16 mouse cellular contexts compared by ENCODE assay signal in the genomic region with DNA sequence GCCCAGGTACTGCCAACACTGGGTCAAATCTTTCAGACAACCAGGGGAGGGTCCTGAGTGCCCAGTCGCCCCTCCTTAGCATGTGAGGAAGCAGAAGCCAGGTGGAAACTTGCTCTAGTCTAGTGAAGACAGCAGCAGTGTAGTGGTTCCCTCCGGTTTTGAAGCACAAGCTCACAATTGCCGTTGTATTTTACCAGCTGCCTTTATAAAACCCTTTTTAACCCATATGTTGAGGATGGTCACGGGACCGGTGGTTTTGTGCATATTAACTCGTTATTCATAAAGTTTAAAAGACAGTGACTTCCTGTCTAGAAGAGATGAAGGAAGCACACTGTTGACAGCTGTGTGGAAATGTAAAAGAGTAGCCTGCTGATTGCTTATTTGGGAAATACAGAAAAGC. TPM values are rescaled to one million over a fixed set of nuclear protein-coding genes. Genes with fewer than 3 reads are reported as not detected.
DNase-seq lines count a peak whose midpoint lies in the region; ATAC-seq and TF ChIP-seq lines count a peak whose summit lies in the region.
"Had no signal": no experiment of that assay in that cellular context is flagged by ENCODE, and none has a peak within 500 bp of the region (broad histone marks: within the 10 kb centered on the region; RNA-seq: fewer than 3 reads in every experiment).

No protein-coding gene starts in this region.

- H3K9ac ChIP-seq in forebrain, embryonic 15.5 days (replicated peaks), result no peak overlapping the region
- H3K9ac ChIP-seq in forebrain, embryonic 11.5 days (ENCODE audit: low read length), result no peak overlapping the region
- no peak overlapping the region for H3K9ac ChIP-seq in kidney, postnatal 0 days (ENCODE audit: low read depth, low read length)
- no peak overlapping the region for H3K9ac ChIP-seq in kidney, embryonic 16.5 days (replicated peaks; ENCODE audit: low read length)

- H3K27ac ChIP-seq in forebrain, embryonic 15.5 days (replicated peaks), result 0 out of 2 replicates have a peak overlapping the region, but pooled peaks have one; percentile 25
- H3K27ac ChIP-seq in forebrain, embryonic 11.5 days (ENCODE audit: low read depth, low read length), result no peak overlapping the region
- no peak overlapping the region for H3K27ac ChIP-seq in kidney, postnatal 0 days
- no peak overlapping the region for H3K27ac ChIP-seq in kidney, embryonic 16.5 days (ENCODE audit: low read length)
- H3K27ac ChIP-seq in bone marrow, adult 2 months (ENCODE audit: control insufficient read depth, insufficient read depth, low read depth, low read length, poor library complexity), result peak overlapping the region; percentile 57
- peak overlapping the region; percentile 97 for H3K27ac ChIP-seq in thymus, adult 2 months (ENCODE audit: control insufficient read depth, insufficient read depth, low read length)

- no peak for ATAC-seq in forebrain, embryonic 15.5 days (replicated peaks)
- ATAC-seq in forebrain, embryonic 11.5 days (replicated peaks; ENCODE audit: low FRiP score), result no peak
- ATAC-seq in kidney, postnatal 0 days (replicated peaks; ENCODE audit: low FRiP score, low read depth), result no peak
- ATAC-seq in kidney, embryonic 16.5 days (ENCODE audit: low FRiP score, low TSS enrichment), result no peak
- no peak for ATAC-seq in erythroid progenitor cell, adult 5-6 weeks (replicated peaks; ENCODE audit: low FRiP score, poor library complexity, severe bottlenecking)

- 62% methylated on average over 6 of the region's 6 CpGs for WGBS in forebrain, embryonic 15.5 days
- WGBS in forebrain, embryonic 11.5 days, result 79% methylated on average over 6 of the region's 6 CpGs
- WGBS in kidney, postnatal 0 days, result 51% methylated on average over 6 of the region's 6 CpGs
- WGBS in kidney, embryonic 16.5 days, result 47% methylated on average over 6 of the region's 6 CpGs
- WGBS in bone marrow, adult 2 months, result 5% methylated on average over 6 of the region's 6 CpGs
- 2% methylated on average over 6 of the region's 6 CpGs for WGBS in thymus, adult 2 months

- DNase-seq in forebrain, embryonic 11.5 days (ENCODE audit: low spot score), result no peak
- peak; percentile 36 for DNase-seq in kidney, postnatal 0 days (ENCODE audit: low spot score)
- peak; percentile 41 for DNase-seq in thymus, adult 2 months
- no peak for DNase-seq in yolk sac, embryonic 10.5 days (ENCODE audit: low spot score)
- DNase-seq: cerebellum, adult 11-12 months; right cerebral cortex, postnatal 4 days had no signal

- no peak for TF ChIP-seq CTCF in kidney, postnatal 0 days (IDR thresholded peaks at IDR 0.05; ENCODE audit: low read depth)
- no peak for TF ChIP-seq CTCF in bone marrow, adult 2 months (IDR thresholded peaks at IDR 0.05; ENCODE audit: control insufficient read depth, insufficient read depth, low read length)
- no peak for TF ChIP-seq CTCF in thymus, adult 2 months (IDR thresholded peaks at IDR 0.05; ENCODE audit: borderline replicate concordance, control insufficient read depth, extremely low read depth, insufficient read depth, low read length, poor library complexity)

- TF ChIP-seq POLR2A in bone marrow, adult 2 months (IDR thresholded peaks at IDR 0.05; ENCODE audit: borderline replicate concordance, control insufficient read depth, low read depth, low read length), result no peak
- TF ChIP-seq POLR2A in thymus, adult 2 months (IDR thresholded peaks at IDR 0.05; ENCODE audit: control insufficient read depth, extremely low read depth, insufficient read depth, low read length, poor library complexity), result no peak

- H3K4me1 ChIP-seq in forebrain, embryonic 15.5 days, result peaks cover 44% of the 10 kb centered on the region
- H3K4me1 ChIP-seq in forebrain, embryonic 11.5 days (replicated peaks; ENCODE audit: control insufficient read depth, insufficient read depth, low read length), result peaks cover 17% of the 10 kb centered on the region
- peaks cover 19% of the 10 kb centered on the region for H3K4me1 ChIP-seq in kidney, postnatal 0 days (replicated peaks; ENCODE audit: insufficient read depth, low read length)
- peaks cover 32% of the 10 kb centered on the region for H3K4me1 ChIP-seq in kidney, embryonic 16.5 days (ENCODE audit: insufficient read depth, low read length)
- H3K4me1 ChIP-seq in bone marrow, adult 2 months (ENCODE audit: control insufficient read depth, insufficient read depth, low read length), result peaks cover 11% of the 10 kb centered on the region
- peaks cover 62% of the 10 kb centered on the region for H3K4me1 ChIP-seq in thymus, adult 2 months (replicated peaks; ENCODE audit: control insufficient read depth, insufficient read depth, low read length)

- H3K4me3 ChIP-seq in forebrain, embryonic 15.5 days, result no peak overlapping the region
- no peak overlapping the region for H3K4me3 ChIP-seq in forebrain, embryonic 11.5 days (ENCODE audit: low read depth, low read length)
- H3K4me3 ChIP-seq in kidney, postnatal 0 days (replicated peaks; ENCODE audit: low read depth, low read length), result no peak overlapping the region
- no peak overlapping the region for H3K4me3 ChIP-seq in kidney, embryonic 16.5 days (ENCODE audit: low read length)
- H3K4me3 ChIP-seq in bone marrow, adult 2 months (replicated peaks; ENCODE audit: control insufficient read depth, low read depth, low read length), result no peak overlapping the region
- H3K4me3 ChIP-seq in thymus, adult 2 months (ENCODE audit: control insufficient read depth, insufficient read depth, low read length), result no peak overlapping the region
- H3K4me3 ChIP-seq: erythroblast, embryonic 14.5 days; hindbrain, embryonic 13.5 days had no signal

- H3K27me3 ChIP-seq in forebrain, embryonic 15.5 days, result no peaks in the 10 kb centered on the region
- no peaks in the 10 kb centered on the region for H3K27me3 ChIP-seq in forebrain, embryonic 11.5 days (ENCODE audit: control insufficient read depth, insufficient read depth, low read length)
- H3K27me3 ChIP-seq in kidney, postnatal 0 days (ENCODE audit: insufficient read depth, low read length), result no peaks in the 10 kb centered on the region
- no peaks in the 10 kb centered on the region for H3K27me3 ChIP-seq in kidney, embryonic 16.5 days (ENCODE audit: insufficient read depth, low read length)
- H3K27me3 ChIP-seq in thymus, adult 2 months (ENCODE audit: control insufficient read depth, insufficient read depth, low read length), result no peaks in the 10 kb centered on the region
- H3K27me3 ChIP-seq: hindbrain, embryonic 13.5 days; megakaryocyte, embryonic 14.5 days had no signal

- no peak overlapping the region for H3K4me2 ChIP-seq in forebrain, embryonic 15.5 days (replicated peaks)
- no peak overlapping the region for H3K4me2 ChIP-seq in forebrain, embryonic 11.5 days (ENCODE audit: low read depth, low read length, severe bottlenecking)
- no peak overlapping the region for H3K4me2 ChIP-seq in kidney, postnatal 0 days (ENCODE audit: low read length)
- H3K4me2 ChIP-seq in kidney, embryonic 16.5 days (replicated peaks; ENCODE audit: low read depth, low read length), result no peak overlapping the region

- H3K9me3 ChIP-seq in forebrain, embryonic 15.5 days, result no peaks in the 10 kb centered on the region
- no peaks in the 10 kb centered on the region for H3K9me3 ChIP-seq in forebrain, embryonic 11.5 days (ENCODE audit: control insufficient read depth, low read length)
- H3K9me3 ChIP-seq in kidney, postnatal 0 days (replicated peaks; ENCODE audit: low read length), result no peaks in the 10 kb centered on the region
- peaks cover 4% of the 10 kb centered on the region; the same call in 1 of the 2 replicates for H3K9me3 ChIP-seq in kidney, embryonic 16.5 days (ENCODE audit: low read length)
- H3K9me3 ChIP-seq: hindbrain, embryonic 13.5 days had no signal

- no peaks in the 10 kb centered on the region for H3K36me3 ChIP-seq in forebrain, embryonic 15.5 days
- no peaks in the 10 kb centered on the region; the same call in 1 of the 2 replicates for H3K36me3 ChIP-seq in forebrain, embryonic 11.5 days (ENCODE audit: control insufficient read depth, insufficient read depth, low read length)
- peaks cover 7% of the 10 kb centered on the region for H3K36me3 ChIP-seq in kidney, postnatal 0 days (ENCODE audit: insufficient read depth, low read length)
- H3K36me3 ChIP-seq in kidney, embryonic 16.5 days (ENCODE audit: insufficient read depth, low read length), result peaks cover 11% of the 10 kb centered on the region
- H3K36me3 ChIP-seq in thymus, adult 2 months (ENCODE audit: control insufficient read depth, insufficient read depth, low read length), result no peaks in the 10 kb centered on the region

RNA-seq across cellular contexts. Expression of a gene that starts 35.9 kb away (rescaled TPM):
- polyA plus RNA-seq in forebrain, embryonic 15.5 days (2015; fragmentation: Nextera tagmentation; extraction: Ambion mirVana), result 0.13 and 0.17 TPM in 2 replicates
- 0.19 TPM in 1 of 2 replicates, not detected in the other for polyA plus RNA-seq in forebrain, embryonic 11.5 days (2014; fragmentation: Nextera tagmentation; extraction: Ambion mirVana)
- polyA plus RNA-seq in kidney, postnatal 0 days (2015; fragmentation: Nextera tagmentation; extraction: Ambion mirVana), result 0.30 and 0.50 TPM in 2 replicates
- 0.41 and 0.56 TPM in 2 replicates for polyA plus RNA-seq in kidney, embryonic 16.5 days (2015; fragmentation: Nextera tagmentation; extraction: Ambion mirVana)
- polyA plus RNA-seq in bone marrow, adult 2 months (2011; ENCODE audit: insufficient read depth, insufficient read length, low replicate concordance, missing spikeins), result 0.68 TPM in 1 of 2 replicates, not detected in the other
- polyA plus RNA-seq in thymus, adult 2 months (2012; rRNA removed), result 2.7 and 4.1 TPM in 2 replicates
- not detected in 2 replicates for total RNA-seq in erythroid progenitor cell, adult 5-6 weeks (2015; ENCODE audit: low replicate concordance)
- total RNA-seq in erythroid progenitor cell, adult 5-6 weeks (2017; ENCODE audit: low replicate concordance), result not detected in 2 replicates
- total RNA-seq: common myeloid progenitor, adult 5-6 weeks; MEL; monocyte, adult 5-6 weeks had no signal

RNA-seq across cellular contexts. Expression of a gene that starts 52.3 kb away (rescaled TPM):
- polyA plus RNA-seq in forebrain, embryonic 15.5 days (2015; fragmentation: Nextera tagmentation; extraction: Ambion mirVana), result 21.4 and 22.0 TPM in 2 replicates
- 26.3 and 27.3 TPM in 2 replicates for polyA plus RNA-seq in forebrain, embryonic 11.5 days (2014; fragmentation: Nextera tagmentation; extraction: Ambion mirVana)
- polyA plus RNA-seq in kidney, postnatal 0 days (2015; fragmentation: Nextera tagmentation; extraction: Ambion mirVana), result 17.8 and 18.5 TPM in 2 replicates
- polyA plus RNA-seq in kidney, embryonic 16.5 days (2015; fragmentation: Nextera tagmentation; extraction: Ambion mirVana), result 23.3 and 24.6 TPM in 2 replicates
- polyA plus RNA-seq in bone marrow, adult 2 months (2011; ENCODE audit: insufficient read depth, insufficient read length, low replicate concordance, missing spikeins), result 3.1 and 3.4 TPM in 2 replicates
- 10.3 and 13.7 TPM in 2 replicates for polyA plus RNA-seq in thymus, adult 2 months (2012; rRNA removed)
- 2.9 and 5.4 TPM in 2 replicates for total RNA-seq in erythroid progenitor cell, adult 5-6 weeks (2015; ENCODE audit: low replicate concordance)
- 1.9 and 4.2 TPM in 2 replicates for total RNA-seq in erythroid progenitor cell, adult 5-6 weeks (2017; ENCODE audit: low replicate concordance)

Comparison
In these comparisons a context has a peak if more than half of its experiments do, and no peak if none do; other contexts are left out.
1. H3K27ac ChIP-seq: peak in forebrain, embryonic 15.5 days (single experiment), bone marrow, adult 2 months (single experiment) and thymus, adult 2 months (single experiment); none in forebrain, embryonic 11.5 days (single experiment), kidney, postnatal 0 days (single experiment) and kidney, embryonic 16.5 days (single experiment).
2. DNase-seq: peak in kidney, postnatal 0 days (single experiment) and thymus, adult 2 months (single experiment); none in forebrain, embryonic 11.5 days (single experiment) and yolk sac, embryonic 10.5 days (single experiment).